Mouse (Mus musculus): ENCODE results near the gene Fam13a.

Fam13a gene

DNA sequence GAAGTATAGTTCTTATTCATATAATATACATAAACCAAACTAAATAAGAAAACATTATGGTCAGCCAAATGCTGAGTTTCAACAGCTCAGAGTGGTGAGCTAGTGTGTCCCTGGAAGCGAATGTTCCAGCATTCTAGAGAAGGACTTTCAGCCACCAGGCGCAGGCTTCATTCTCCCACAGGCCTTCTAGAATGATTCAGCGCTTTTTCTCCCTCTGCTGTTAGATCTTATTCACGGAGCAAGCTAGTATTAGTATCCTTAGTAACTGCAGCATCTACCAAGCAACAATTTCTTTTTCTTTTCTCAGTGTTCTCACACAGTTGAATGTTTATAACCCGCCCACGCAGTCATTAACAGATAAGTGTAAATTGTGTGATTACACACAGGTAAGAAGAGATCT is 142.1 kb downstream of the Fam13a start:
- no peak for DNase-seq (ENCODE audit: low spot score)

Measured in urinary bladder, postnatal 25 days (tissue).